Mouse (Mus musculus) small intestine, adult 2 months (tissue): Measurements from ENCODE around the gene Slc12a8.
A peak's percentile ranks its signal among the peaks of the same experiment; 100 is the strongest.

ENCODE experiments used
- CTCF ChIP-seq: fragments of 200-500 bp; IDR thresholded peaks from 2 replicates; pipeline ENCODE4 v1.5.1; 2012; ENCODE audit warnings: low read depth, mild to moderate bottlenecking, control low read depth, inconsistent platforms, low read length, moderate library complexity, mixed read lengths; ENCODE audit not compliant: insufficient replicate concordance, insufficient read length; ENCODE audit errors: extremely low read depth
- POLR2A ChIP-seq: fragments of 200-500 bp; IDR thresholded peaks from 2 replicates; pipeline ENCODE4 v1.6.1; 2012; ENCODE audit warnings: low read depth, mild to moderate bottlenecking, control low read depth, inconsistent platforms, low read length, moderate library complexity

DNA sequence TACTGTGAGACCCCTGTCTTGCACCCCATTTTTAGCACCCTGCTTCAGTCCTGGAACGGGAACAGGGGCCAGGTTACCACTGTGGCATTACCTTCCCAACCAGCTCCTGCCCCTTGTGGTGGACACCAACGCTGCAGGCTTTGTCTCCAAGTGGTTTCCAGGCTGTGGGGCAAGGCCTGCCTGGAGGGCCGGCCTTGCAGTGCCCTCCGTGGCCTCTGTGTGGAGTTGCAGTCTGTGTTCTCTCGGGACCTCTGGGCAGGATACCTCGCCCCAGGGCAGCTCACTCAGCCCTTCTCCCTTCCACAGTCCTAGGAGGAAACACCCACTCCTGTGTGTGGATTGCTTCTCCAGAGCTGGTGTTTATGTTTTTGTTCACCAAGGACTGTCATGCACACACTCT is 43.2 kb downstream of the Slc12a8 start:
- TF ChIP-seq POLR2A = no peak
- TF ChIP-seq CTCF = peak; percentile 90
